Mouse (Mus musculus) c-Kit-negative CD71-positive TER-119-positive erythroid progenitor cells, embryonic 14.5 days (primary cell): ENCODE data around the gene Cdk2.

Experiments
- DNase-seq: peaks from one replicate; pipeline ENCODE4 v3.0.0-alpha.2; 2013; ENCODE audit warnings: low read depth, low spot score

Cdk2 gene

DNA sequence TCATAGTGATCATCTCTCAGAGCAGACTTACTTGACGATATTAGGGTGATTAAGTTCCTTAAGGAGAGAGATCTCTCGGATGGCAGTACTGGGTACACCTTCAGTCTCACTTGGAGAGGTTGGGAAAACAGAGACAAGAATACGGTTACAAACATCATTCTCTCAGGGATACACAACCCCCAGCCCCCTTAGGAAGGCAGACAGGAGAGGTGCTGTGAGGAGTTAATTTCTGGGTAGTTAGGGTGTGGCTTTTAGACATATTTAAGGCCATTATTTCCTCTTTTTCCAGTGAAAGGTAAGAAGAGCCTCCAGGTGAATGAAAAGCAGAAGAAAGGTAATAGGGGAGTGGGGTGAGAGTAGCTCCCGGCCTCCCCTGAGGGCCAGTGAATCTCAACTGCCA, 936 bp downstream of the Cdk2 start, which contains the start of gene Pmel:
TSS of gene Pmel (plus strand) at position 301 of the 400 bp plus-strand sequence.
- DNase-seq = no peak

DNA sequence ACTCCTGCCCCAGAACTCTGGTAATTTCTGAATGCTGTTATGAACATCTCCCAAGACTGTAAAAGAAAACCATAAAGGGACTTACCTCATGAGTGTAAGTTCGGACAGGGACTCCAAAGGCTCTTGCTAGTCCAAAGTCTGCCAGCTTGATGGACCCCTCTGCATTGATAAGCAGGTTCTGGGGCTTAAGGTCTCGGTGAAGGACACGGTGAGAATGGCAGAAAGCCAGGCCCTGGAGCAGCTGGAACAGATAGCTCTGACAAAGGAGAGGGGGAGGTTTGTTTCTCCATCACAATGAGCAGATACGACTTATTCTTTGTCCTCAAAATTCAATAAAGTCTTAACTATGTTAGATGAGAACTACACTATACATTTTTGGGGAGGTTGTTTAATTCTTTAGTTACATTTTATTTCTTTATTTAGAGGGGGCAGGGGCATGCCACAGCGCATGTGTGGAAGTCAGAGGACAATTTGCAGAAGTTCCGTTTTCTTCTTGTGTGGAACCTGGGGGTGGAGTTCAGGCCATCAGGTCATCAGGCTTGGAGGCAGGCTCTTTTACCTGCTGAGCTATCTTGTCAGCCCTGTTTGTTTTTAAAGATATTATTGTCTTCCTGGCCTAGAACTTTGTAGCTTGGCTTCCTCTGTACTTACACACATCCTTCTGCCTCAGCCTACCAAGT, 2.4 kb downstream of the Cdk2 start:
- DNase-seq = no peak

DNA sequence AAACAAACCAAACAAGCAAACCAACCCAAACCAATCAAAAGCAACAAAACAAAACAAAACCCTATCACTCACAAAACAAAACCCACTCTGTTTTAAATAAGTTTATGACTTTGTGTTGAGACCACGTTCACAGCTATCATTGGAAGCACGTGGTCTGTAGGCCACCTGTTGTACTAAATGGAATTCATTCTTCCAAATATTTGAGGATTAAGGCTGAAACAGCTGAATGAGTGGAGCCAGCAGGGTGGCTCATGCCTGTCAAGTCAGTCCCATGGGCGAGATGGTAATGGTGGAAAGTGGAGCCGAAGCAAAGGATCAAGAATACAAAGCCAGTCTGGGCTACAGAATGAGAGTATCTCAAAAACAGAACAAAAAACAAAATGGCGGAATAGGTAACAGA, 4.1 kb downstream of the Cdk2 start:
- DNase-seq = no peak

DNA sequence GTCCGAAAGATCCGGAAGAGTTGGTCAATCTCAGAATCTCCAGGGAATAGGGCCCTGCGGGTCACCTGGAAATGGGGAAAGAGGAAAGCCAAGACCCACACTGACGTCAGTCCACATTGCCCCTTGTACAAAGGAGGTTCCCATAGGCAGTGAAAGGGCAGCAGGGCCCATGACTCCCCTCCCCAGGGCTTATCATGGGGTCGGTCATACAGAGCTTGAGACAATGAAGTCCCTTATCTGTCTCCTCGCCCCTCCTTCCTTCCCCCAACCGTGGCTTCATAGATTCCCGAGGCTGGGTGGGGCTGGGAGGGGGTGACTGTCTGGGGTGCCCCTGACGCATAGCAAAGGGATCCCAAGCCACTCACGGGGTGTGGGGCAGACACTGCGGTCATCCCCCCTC, 5.2 kb downstream of the Cdk2 start:
- DNase-seq = no peak

DNA sequence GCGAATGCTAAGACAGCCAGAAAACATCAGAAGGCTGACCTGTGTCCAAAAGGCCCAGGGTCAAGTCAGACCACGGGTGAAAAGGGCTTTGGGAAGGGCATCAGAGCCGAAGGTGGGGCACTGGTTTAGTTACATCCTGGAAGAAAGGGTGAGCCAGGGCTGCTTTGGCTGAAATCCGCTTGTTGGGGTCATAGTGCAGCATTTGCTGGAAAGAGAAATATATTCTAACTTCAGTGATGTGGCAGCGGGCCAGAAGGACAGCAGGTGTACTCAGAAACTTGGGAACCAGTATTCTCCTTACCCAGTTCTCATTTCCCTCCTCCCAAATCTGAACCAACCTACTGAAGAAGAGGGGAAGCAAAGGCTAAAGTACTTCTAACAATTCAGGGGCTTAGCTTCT, 5.8 kb downstream of the Cdk2 start:
- DNase-seq = no peak

DNA sequence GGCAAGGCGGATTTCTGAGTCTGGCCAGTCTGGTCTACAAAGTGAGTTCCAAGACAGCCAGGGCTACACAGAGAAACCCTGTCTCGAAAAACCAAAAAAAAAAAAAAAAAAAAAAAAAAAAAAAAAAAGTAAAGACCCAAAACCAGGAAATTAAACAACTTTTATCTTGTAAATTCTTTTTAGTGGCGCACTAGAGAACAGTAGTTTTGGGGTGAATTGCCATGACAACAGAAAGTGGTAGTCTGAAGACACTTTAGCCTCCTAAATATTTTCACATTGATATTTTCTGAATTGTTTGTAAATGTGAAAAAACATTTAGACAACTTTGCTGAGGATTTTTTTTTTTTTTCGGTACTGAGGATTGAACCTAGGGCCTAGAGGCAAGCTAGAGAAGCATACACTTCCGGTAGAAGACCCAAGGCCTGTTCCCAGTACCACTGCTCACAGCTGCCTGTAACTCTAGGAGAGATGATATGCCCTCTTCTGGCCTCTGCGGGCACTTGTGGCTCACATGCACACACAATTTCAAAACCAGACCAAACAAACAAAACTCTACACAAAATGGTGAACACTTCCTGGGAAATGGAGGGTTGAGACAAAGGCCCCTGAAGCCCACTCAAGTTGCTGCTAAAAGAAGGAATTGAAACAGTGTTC, 7.6 kb downstream of the Cdk2 start:
- no peak for DNase-seq

DNA sequence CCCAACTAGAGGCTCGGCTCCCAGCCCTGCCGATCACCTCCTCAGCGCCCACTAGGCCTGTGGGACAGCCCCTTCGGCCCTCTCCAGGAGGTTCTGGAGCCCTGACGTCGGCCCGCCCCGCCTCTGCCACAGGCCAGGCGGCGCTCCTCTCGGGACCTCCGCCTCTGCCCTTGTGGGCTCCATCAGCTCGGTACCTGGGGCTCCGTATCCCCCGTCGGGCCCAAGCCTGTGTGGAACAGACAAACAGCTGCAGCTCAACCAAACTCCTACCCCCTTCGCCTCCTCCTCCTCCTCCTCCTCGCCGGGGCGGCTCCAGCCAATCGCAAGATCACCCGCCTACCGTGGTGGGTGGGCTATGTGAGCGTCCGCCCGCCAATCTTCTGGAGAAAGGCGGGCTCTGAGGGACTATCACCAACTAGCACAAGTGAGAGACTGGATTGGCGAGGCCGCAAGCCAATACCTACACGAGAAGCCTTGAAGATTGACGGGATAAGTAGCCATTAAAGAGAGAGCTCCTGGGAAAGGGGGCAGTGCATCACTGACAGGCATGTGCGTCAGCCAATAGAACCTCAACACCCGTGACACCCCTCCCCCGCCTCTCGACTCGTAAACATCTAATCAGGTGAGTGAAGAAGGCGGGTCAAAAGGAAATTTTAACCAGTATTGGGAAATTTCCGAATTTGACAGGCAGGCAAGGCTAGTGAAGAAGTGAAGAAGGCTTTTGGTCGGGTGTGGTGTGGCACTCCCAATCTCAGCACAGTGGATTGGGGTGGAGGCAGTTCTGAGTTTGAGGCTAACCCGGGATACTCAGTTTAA, 8.6 kb downstream of the Cdk2 start, which contains the start of gene Rab5b:
TSS of gene Rab5b (minus strand) at position 273 of the 816 bp plus-strand sequence.
- DNase-seq = peak; percentile 99

DNA sequence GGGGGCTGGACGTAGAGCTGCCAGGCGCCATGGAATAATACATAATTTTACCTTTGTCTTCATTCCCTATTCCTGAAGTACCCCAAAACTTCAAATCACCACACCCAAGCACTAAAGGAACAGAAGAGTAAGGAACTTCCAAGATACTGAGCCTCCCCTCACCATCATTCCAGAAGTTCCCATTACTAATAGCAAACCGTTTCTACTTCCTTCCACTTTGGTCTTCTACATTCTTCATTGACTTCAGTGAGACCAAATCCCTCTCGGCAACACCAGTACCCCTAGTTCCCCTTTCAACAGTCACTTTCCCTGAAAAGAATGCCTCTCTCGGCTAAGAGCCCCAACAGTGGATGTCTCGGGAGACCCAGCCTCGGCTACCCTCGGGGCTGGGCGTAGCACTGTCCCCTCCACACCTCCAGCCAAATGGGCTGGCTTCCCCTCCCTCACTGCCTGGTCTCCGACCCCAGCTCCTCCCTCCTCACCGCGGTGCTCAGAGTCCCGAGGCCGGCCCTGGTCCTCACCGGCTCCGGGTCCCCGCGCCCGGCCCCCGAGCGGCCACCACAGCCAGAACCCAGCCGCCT, 9.3 kb downstream of the Cdk2 start:
- DNase-seq = no peak

DNA sequence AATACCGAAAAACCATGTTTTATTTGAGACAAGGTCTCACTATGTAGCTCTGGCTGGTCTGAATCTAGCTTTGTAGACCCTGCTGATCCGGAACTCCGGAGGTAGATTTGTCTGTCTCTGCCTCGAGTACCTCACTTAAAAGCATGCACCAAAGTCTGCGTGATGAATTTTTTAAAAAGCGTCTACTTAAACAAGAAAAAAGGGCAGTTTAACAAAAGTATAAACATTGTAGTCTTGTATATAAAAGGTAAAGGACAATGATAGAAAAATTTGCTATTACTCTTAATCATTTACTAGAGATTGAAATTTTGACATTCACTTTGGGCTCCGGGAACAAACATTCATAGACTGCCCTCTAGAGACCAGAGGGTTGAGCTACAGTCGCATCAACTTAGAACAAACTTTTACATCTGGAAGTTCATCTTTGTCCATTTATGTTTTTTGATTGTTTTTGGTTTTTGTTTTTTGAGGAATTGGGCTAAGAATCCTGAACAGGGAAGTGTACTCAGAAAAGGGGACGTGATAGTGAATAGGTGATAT, 30.3 kb downstream of the Cdk2 start:
- DNase-seq = peak; percentile 51

DNA sequence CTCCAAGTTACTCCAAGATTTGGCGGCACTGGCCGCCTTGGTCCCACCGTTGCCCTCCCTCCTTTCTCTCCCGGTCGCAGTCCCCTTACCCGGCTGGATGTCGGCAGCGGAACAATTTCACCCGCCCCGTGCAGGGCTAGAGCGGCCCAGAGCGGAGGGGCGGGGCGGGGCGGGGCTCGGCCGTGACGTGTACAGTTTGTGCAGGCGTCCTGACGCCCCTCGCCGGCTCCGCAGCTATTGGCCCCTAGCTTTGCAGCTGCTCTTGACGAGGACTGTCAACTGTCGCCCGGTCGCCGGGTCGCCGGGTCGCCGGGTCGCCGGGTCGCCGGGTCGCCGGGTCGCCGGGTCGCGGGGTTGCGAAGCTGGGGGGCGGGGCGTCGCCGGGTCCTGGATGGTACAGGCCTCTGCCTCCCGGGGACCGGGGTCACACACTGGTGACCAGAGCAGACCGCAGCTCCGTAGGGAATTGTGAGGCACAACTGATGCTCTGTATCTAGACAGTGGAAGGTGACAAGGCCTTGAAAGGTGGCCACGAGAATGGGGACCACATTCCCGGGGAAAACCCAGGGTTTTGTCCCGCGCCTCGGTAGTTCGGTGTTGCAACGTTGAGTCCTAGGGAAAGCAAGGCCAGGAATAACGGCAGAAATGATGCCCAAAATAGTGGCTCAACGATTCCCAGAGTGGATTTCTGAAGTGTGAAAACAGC, 30.9 kb downstream of the Cdk2 start, which contains the start of gene Suox:
TSS of gene Suox (minus strand) at position 311 of the 706 bp plus-strand sequence.
- peak; percentile 49 for DNase-seq

DNA sequence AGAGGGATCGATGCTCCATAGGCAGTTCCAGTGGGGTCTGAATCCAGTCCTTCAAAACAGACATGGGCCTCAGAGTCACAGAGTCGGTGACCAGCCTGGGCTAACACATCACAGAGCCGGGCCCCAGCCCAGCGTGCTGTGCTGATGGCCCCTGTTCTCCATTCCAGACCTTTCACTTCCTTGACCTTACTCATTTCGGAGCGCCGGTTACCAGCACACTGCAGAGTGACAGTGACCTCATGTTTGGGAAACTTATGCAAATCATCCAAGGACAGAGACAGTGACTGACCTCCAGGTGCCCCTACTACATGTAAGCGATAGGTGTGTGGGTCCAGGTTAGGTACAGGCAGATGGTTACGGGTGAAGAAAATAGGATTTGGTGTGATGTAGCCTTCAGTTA, 33.7 kb downstream of the Cdk2 start:
- no peak for DNase-seq

DNA sequence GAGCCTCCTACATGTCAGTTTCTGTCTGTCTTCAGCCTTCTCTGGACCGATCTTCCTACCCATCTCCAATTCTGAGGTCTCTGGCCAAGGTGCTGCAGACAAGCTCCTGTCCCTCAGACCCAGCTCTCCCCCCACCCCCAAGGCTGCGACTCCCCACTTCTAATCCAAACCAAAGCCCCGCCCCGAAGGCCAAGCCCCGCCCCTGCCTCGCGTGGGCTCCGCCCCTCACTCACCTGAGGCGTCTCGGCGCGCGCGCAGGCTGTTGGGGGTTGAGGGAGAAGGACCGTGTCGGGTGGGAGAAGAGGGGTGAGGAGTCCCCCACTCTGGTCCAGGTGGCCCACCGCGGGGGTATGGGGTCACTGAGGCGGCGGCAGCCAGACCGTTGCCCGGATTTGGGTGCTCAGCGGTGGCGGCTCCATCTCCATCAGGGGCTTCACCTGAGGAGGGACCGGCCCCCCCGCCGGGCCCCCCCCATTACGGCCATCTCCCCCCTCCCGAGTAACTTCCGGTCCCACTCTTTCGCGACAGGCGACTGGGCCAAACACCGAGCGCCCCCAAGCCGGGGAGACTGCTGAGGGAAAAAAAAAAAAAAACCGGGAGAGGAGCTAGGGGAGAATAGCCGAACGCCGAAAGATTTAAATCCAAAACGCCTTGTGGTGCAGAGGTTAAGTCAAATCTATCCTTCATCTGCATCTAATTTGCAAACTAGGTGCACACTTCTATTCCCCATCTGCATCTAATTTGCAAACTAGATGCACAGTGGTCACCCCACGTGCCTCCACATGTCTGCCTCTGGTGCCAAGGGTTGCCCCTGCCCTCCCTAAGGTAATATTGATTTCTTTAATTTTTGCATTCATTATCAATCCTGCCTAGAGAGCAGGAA, 35.8 kb downstream of the Cdk2 start:
- no peak for DNase-seq

DNA sequence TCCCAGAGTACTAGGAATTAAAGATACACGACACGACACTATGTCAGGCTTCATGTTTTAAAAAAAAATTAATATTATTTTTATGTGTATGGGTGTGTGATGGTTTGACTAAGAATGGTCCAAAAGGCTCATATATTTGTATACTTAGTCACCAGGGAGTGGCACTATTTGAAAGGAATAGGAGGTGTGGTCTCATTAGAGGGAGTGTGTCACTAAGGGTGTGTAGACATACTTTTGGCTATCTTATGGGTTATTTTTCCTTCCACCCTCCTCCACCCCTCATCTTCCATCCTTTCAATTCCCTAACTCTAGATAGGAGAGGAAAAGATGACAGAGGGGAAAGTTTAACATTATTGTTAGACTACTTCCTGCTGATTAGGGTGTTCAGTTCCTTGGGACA, 39.0 kb downstream of the Cdk2 start:
- DNase-seq = no peak

DNA sequence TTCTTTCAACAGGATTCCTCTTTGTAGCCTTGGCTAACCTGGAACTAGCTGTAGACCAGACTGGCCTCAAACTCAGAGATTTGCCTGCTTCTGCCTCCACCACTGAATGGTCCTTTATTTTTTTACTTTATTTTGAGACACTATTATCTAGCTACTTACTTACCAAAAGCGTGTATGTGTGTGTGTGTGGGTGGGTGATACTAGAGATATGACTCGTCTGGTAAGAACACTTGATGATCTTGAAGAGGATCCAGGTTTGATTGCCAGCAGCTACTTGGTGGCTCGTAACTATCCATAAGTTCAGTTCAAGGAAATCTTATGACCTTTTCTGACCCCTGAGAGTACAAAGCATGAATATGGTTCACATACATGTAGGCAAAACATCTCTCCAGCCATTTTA, 39.5 kb downstream of the Cdk2 start:
- DNase-seq = no peak

DNA sequence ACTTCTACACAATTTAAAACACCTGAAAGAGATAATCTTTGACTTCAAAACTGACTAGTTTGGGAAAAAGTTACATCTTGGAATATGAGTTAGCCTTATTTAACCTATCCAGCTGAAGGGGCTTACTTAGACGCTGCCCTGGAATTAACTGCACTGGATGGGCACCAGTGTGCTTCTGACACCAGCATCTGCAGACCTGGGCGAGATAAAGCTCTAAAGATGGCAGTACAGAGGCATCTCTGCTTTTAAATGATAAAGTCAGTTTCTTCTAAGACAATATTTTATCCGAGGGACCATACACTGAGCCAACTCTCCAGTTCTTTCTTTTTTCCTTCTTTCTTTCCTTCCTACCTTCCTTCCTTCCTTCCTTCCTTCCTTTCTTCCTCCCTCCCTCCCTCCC, 40.0 kb downstream of the Cdk2 start:
- DNase-seq = no peak

DNA sequence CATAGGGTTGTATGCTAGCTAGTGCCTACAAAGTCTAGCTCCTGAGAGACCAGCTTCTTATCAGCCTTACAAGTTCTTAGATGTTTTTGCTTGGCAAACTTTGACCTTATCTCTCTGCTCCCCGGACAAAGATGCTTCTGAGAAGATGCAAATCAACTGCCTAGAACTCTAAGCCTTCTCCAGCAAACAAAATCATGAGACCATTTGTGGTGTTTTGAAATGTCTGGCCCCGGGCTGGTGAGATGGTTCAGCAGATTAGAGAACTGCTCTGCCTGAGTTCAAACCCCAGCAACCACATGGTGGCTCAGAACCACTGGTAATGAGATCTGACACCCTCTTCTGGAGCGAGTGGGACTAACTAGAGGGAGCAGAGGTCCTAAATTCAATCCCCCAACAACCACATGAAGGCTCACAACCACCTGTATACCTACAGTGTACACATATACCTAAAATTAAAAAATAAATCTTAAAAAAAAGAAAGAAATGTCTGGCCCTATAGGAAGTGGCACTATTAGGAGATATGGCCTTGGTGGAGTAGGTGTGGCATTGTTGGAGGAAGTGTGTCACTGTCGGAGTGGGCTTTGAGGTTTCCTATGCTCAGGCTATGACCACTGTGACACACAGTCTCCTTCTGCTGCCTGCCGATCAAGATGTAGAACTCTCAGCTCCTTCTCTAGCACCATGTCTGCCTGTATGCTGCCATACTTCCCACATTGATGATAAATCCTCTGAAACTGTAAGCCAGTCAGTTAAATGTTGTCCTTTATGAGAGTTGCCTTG, 41.2 kb downstream of the Cdk2 start:
- no peak for DNase-seq

DNA sequence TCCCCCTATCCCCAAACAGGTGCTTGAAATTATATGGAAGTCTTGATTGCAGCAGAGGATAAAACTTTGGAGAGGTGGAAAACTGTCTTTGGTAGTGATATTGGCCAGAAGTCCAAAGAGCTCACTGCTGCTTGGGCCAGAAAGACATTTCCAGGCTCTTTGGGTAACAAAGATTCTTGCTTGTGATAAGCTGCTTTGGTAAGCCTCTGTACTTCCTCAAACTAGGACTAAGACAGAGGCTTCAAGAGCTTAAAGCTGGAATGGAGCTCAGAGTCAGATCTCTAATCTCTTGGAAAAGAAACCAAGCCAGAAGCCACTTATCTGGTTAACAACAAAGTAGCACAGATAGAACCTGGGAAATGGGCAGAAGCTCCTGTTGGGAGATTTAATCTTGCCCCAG, 42.4 kb downstream of the Cdk2 start:
- DNase-seq = no peak

DNA sequence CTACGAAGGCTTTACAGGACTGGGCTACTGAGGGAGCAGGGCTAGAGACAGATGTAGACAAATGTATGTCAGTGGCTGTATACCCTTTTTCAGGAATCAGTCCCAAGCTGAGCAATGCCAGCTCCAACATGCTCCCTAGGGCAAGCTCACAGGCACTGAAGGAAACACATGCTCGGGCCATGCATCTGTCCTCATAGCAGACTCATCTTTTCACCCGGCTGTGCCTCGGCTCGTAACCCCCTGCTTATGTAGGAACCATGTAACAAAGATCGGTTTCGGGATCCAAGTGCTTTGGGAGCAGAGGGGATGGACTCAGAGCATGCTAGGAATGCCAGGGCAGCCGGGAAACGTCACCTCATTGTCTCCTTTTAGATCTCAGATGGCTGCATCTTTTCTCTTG, 45.3 kb downstream of the Cdk2 start:
- DNase-seq = no peak

DNA sequence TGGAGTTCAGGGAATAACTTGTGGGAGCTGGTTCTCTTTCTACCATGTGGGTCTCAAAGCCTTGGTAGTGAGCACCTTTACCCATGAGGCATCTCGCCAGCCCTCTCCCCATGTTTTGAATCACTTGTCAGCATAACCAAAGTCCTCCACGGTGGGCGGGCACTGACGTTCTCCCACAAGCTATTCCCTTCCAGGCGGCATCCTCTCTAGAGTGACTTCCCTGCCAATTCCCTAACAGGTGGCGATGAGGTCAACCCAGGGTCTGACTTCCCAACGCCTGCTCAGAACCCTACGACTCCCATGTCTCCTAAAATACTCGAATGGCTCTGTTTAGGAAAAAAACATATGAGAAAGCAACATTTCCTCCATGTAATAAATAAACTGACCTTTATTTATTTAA, 47.0 kb downstream of the Cdk2 start:
- no peak for DNase-seq
